Mouse (Mus musculus) embryonic fibroblast, embryonic 13.5 days (primary cell): ENCODE results near the gene Msh5. TPM values are rescaled to one million over a fixed set of nuclear protein-coding genes. Genes with fewer than 3 reads are reported as not detected.

ENCODE experiments used
- H3K27ac ChIP-seq: 2 replicates; pipeline ENCODE4 v1.5.1; 2012; ENCODE audit warnings: low read length, control low read depth, inconsistent platforms; ENCODE audit not compliant: insufficient read depth
- H3K4me1 ChIP-seq: 2 replicates; pipeline ENCODE4 v1.6.1; 2011; ENCODE audit warnings: low read length; ENCODE audit not compliant: control insufficient read depth, insufficient read depth
- H3K4me3 ChIP-seq: 2 replicates; pipeline ENCODE4 v1.5.1; 2011; ENCODE audit warnings: mild to moderate bottlenecking, control low read depth, low read length; ENCODE audit not compliant: insufficient read depth
- CTCF ChIP-seq: IDR thresholded peaks from 2 replicates; pipeline ENCODE4 v1.5.1; 2011; ENCODE audit warnings: mild to moderate bottlenecking, control low read depth, low read length, moderate library complexity, borderline replicate concordance; ENCODE audit not compliant: insufficient read depth
- POLR2A ChIP-seq: IDR thresholded peaks from 2 replicates; pipeline ENCODE4 v1.6.1; 2011; ENCODE audit warnings: low read depth, mild to moderate bottlenecking, control low read depth, low read length, moderate library complexity
- polyA plus RNA-seq: library from polyadenylated mRNA; stranded (reverse); fragments of >200 nt; gene quantifications from 2 replicates; pipeline ENCODE4 v1.2.4, GENCODE M21; 2011; ENCODE audit warnings: low read depth; ENCODE audit not compliant: missing spikeins, insufficient read length

Gene Msh5
- polyA plus RNA-seq, 1 experiment = 2.8 TPM

- Histone ChIP-seq H3K4me1 (no peaks in the 10 kb centered on the region), H3K27ac (no peak overlapping the region), H3K4me3 (no peak overlapping the region)
- TF ChIP-seq POLR2A (no peak), CTCF (no peak)
These were observed 37.5 kb upstream of the Msh5 start for GRCm38 (mm10) chr17:35083929-35084497.

DNA sequence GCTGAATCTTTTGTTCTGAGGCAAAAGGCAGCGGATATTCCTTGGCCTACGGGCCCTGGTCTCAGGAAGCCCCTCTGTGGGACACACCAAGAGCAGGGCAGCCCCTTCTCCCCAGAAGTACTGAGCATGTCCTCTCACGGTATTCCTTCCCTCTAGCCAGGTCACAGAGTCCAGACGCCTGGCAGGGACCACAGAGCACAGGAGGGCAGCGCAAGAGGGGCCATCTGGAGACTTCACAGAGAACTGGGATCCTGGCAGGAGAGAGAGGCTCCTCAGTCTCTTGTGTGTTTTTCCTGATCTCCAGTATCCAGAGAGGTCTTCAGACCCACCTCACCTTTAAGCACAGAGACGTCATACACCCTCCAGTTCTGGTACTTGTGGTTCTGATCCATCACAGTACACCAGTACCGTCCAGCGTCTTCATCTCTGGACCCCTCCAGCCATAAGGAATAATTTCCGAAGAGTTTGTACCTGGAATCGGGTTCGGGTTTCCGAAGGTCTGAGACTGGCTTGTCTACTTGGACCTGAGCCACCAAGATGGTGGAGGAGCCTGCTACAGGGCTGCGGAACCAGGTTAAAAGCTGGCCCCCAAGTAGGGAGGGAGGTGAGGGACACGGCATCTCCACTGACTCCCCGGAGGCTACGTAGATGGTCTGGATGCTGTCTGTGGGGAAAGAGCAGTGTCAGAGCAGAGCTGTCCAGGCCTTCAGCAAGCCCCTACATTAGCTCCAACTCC is 36.5 kb upstream of the Msh5 start:
- TF ChIP-seq CTCF (no peak), POLR2A (no peak)
- Histone ChIP-seq H3K4me3 (no peak overlapping the region), H3K27ac (no peak overlapping the region), H3K4me1 (no peaks in the 10 kb centered on the region)

DNA sequence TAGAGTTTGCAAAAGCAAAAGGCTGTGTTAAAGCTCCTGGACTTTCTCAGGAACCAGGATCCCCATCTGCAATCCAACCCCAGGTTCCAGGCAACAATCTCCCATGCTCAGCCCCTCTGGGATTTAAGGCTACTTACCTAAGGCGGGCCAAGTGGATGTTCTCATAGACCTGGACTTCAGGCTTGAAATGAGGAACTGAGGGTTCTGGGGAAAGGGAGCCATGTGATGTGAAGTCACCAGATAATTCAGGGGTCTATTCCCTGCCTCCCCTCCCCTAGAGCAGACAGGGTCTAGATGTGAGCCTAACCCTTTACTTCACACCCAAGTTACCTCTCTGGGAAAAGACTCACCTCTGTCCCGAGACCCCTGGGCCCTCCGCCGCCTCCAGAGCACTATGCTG is 34.2 kb upstream of the Msh5 start:
- no peak for TF ChIP-seq POLR2A
- TF ChIP-seq CTCF = no peak
- no peak overlapping the region for H3K4me3 ChIP-seq
- no peak overlapping the region for H3K27ac ChIP-seq
- no peaks in the 10 kb centered on the region for H3K4me1 ChIP-seq

DNA sequence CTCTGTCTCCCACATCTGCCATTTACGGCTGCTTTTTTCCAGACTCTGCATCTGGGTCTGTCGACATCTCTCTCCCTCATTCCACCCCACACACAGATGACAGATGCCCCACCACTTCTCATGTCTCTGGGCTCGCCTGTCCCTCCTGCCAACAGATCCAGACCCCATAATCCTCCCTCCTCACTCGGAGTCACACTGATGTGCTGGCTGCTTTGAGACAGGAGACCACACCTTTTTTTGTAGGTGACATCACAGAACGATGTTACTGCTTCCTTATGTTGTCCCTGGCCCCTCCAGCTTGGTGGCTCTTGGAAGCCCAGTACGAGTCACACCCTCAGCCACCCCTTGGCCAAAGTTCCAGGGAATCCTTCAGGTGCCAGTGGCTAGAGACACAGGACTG is 33.7 kb upstream of the Msh5 start:
- Histone ChIP-seq H3K4me1 (no peaks in the 10 kb centered on the region), H3K27ac (no peak overlapping the region), H3K4me3 (no peak overlapping the region)
- TF ChIP-seq CTCF (no peak), POLR2A (no peak)

DNA sequence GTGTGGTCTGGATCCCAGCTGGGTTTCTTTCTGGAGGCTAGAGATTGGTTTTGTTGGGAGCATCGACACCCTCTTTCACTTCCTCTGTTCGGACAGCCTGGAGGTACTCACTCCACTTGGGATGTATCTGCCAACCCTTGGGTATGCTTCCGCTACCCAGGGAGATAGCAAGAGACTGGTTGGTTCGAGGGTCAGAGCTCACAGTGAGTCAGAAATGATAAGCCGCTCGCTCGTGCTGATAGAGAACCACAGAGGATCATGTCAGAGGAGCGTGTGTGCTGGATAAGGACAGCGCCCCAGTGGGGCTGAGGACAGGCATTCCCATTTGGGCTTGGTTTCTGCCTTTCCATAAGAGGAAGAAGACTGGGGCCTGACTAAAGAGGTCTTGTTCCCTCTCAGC is 33.2 kb upstream of the Msh5 start:
- H3K4me1 ChIP-seq = no peaks in the 10 kb centered on the region
- TF ChIP-seq CTCF (no peak), POLR2A (no peak)
- no peak overlapping the region for H3K27ac ChIP-seq
- H3K4me3 ChIP-seq = no peak overlapping the region

- Histone ChIP-seq H3K4me3 (no peak within 1 kb of the TSS), H3K27ac (no peak within 1 kb of the TSS)
These were observed 31.3 kb upstream of the Msh5 start, which contains the start of gene Ly6g6d for GRCm38 (mm10) chr17:35077786-35078233. Gene Ly6g6d, minus strand, starts transcription at chr17:35078065.

DNA sequence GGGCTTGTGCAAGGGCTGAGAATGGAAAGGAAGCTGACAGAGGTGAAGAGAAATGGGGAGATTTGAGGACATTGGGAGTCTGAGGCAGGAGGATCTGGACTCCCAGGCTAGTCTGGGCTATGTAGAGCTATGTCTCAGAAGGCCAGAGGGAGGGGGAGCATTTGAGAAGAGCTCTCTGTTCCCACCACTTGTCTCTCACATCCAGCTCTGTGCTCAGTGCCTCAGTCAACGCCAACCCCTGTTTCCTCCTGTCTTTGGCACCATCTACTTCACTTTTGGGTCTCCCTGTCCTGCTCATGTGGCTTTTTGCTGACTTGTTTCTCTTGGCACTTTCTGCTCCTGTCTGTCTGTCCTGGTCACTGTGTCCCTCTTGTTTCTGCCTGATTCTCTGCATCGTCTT is 30.7 kb upstream of the Msh5 start:
- TF ChIP-seq CTCF (no peak), POLR2A (no peak)
- H3K27ac ChIP-seq = no peak overlapping the region
- no peak overlapping the region for H3K4me3 ChIP-seq
- no peaks in the 10 kb centered on the region for H3K4me1 ChIP-seq

More at GRCm38 (mm10) chr17:35077786-35078233, 31.3 kb upstream of the Msh5 start, which contains the start of gene Ly6g6d:
- H3K4me1 ChIP-seq = no peaks in the 10 kb centered on the region
- TF ChIP-seq CTCF (peak; percentile 37; the same call in 1 of the 2 replicates), POLR2A (no peak)

DNA sequence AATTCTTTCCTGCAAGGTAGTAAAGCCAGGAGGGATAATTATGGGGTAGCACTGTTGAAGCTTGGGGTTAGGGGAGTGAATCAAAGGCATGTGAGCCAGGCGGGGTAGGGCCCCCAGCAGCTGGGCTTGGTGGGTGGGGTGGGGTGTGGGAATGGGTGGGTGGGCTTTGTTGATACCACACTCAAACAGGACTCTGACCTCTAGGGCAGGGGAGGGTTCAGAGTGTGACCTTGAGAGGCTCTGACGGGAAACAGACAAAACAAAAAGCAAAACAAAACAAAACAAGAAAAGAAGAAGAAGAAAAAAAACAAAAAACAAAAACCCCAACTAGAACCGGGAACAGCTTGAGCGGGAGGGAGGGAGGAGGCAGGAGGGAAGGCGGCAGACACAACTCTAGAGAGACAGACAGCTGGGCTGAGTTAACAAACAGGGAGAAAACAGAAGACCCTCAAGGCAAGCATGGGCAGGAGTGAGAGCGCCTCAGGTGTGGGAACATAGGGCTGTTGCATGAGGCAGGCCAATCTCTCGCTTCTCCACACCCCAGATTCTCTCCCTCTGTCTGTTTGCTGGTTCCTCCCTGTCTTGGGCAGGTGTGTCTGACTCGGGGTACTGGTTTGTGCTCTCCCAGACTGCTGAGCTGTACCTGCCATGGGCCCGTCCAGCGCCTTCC is 30.1 kb upstream of the Msh5 start, which contains the start of gene Ly6g6e:
Gene Ly6g6e, plus strand, starts transcription at position 396 of the 670 bp plus-strand sequence.
- Histone ChIP-seq H3K4me3 (no peak within 1 kb of the TSS), H3K27ac (no peak within 1 kb of the TSS), H3K4me1 (no peaks in the 10 kb centered on the region)
- TF ChIP-seq POLR2A (no peak), CTCF (no peak)

DNA sequence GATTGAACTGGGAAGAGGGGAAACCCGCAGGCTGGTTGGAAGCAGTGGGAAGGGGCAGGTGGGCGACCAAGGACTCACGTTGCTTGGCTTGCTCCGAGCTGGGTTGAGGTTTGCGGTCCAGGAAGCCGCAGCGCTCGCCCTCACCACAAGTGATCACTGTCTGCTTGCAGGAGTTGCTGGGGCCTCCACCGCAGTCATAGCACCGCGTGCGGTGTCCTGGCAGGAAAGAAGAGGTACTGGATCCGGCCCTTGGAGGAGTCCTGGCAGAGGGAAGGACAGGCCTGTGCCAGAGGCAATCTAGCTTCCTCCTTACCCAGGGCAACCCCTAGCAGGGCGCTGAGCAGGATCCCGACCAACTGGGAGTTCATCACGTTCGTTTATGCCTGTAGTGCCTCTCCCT is 27.6 kb upstream of the Msh5 start:
- no peak overlapping the region for H3K27ac ChIP-seq
- TF ChIP-seq CTCF = no peak
- TF ChIP-seq POLR2A = no peak
- no peak overlapping the region for H3K4me3 ChIP-seq
- H3K4me1 ChIP-seq = no peaks in the 10 kb centered on the region

- no peaks in the 10 kb centered on the region for H3K4me1 ChIP-seq
- TF ChIP-seq CTCF (no peak), POLR2A (no peak)
- H3K27ac ChIP-seq = no peak overlapping the region
These were observed 24.9 kb upstream of the Msh5 start for GRCm38 (mm10) chr17:35071454-35071853.

More at GRCm38 (mm10) chr17:35071454-35071853, 24.9 kb upstream of the Msh5 start:
- H3K4me3 ChIP-seq = no peak overlapping the region
